8 mouse cellular contexts compared by ENCODE assay signal in the genomic region with DNA sequence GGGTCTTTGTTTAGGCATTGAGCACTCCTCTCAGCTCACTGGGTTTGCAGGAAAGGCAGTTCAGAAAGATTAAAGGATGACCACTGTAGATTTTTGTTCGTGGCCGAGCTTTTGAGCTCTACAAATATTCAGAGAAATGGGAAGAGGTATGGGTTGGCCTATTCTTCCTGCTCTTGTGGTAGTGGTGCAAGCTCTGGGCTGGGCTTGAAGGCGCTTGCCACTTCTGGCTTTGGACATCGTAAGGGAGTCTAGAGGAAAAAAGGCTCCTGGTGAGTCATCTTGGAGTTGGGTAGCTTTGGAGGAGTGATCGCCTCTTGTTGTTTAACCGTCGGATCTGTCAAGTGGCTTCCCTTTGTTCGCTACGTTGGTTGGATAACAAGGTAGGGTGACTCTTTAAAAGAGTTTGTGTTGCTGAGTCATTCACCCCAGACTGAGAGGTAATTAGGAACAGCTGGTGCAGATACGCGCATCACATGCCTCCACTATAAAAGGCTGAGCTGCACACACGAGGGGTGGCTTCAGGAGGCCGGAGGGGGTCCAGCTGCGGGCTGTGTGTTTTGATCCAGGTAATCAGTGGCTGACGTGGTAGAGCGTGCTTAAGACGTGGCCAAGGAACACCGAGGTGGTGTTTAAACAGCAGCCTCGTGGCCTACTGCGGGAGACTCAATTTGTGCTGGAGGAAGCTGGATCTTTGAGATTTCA. TPM values are rescaled to one million over a fixed set of nuclear protein-coding genes. Genes with fewer than 3 reads are reported as not detected.
DNase-seq lines count a peak whose midpoint lies in the region; ATAC-seq and TF ChIP-seq lines count a peak whose summit lies in the region.

No protein-coding gene starts in this region.

- no peaks in the 10 kb centered on the region for H3K36me3 ChIP-seq in forebrain, embryonic 14.5 days (ENCODE audit: control insufficient read depth, insufficient read depth, low read length)
- H3K36me3 ChIP-seq in hindbrain, embryonic 11.5 days (ENCODE audit: control insufficient read depth, insufficient read depth, low read length): no peaks in the 10 kb centered on the region
- no peaks in the 10 kb centered on the region for H3K36me3 ChIP-seq in limb, embryonic 11.5 days (ENCODE audit: control insufficient read depth, insufficient read depth, low read length)
- no peaks in the 10 kb centered on the region for H3K36me3 ChIP-seq in midbrain, embryonic 11.5 days (ENCODE audit: control insufficient read depth, insufficient read depth, low read length)
- no peaks in the 10 kb centered on the region for H3K36me3 ChIP-seq in spleen, adult 2 months (ENCODE audit: control insufficient read depth, insufficient read depth, low read length)

- H3K4me1 ChIP-seq in forebrain, embryonic 14.5 days (ENCODE audit: control insufficient read depth, insufficient read depth, low read length): peaks cover 16% of the 10 kb centered on the region; the same call in 1 of the 2 replicates
- H3K4me1 ChIP-seq in hindbrain, embryonic 11.5 days (replicated peaks; ENCODE audit: control insufficient read depth, insufficient read depth, low read length): no peaks in the 10 kb centered on the region
- H3K4me1 ChIP-seq in limb, embryonic 11.5 days (ENCODE audit: control insufficient read depth, insufficient read depth, low read length): no peaks in the 10 kb centered on the region
- H3K4me1 ChIP-seq in midbrain, embryonic 11.5 days (ENCODE audit: control insufficient read depth, insufficient read depth, low read length): peaks cover 9% of the 10 kb centered on the region
- H3K4me1 ChIP-seq in spleen, adult 2 months (ENCODE audit: control insufficient read depth, insufficient read depth, insufficient read length): peaks cover 3% of the 10 kb centered on the region

- H3K4me3 ChIP-seq in forebrain, embryonic 14.5 days (ENCODE audit: low read depth, low read length): peak overlapping the region; percentile 87
- H3K4me3 ChIP-seq in hindbrain, embryonic 11.5 days (ENCODE audit: low read depth, low read length): peak overlapping the region; percentile 82
- peak overlapping the region; percentile 75 for H3K4me3 ChIP-seq in limb, embryonic 11.5 days (ENCODE audit: low read depth, low read length)
- peak overlapping the region; percentile 85 for H3K4me3 ChIP-seq in midbrain, embryonic 11.5 days (ENCODE audit: low read depth, low read length)
- peak overlapping the region; percentile 80 for H3K4me3 ChIP-seq in spleen, adult 2 months (ENCODE audit: extremely low read depth, insufficient read depth, insufficient read length)

- no peaks in the 10 kb centered on the region for H3K9me3 ChIP-seq in forebrain, embryonic 14.5 days (replicated peaks; ENCODE audit: control insufficient read depth, low read length)
- no peaks in the 10 kb centered on the region for H3K9me3 ChIP-seq in hindbrain, embryonic 11.5 days (ENCODE audit: control insufficient read depth, low read length)
- H3K9me3 ChIP-seq in limb, embryonic 11.5 days (ENCODE audit: control insufficient read depth, low read length): no peaks in the 10 kb centered on the region
- no peaks in the 10 kb centered on the region for H3K9me3 ChIP-seq in midbrain, embryonic 11.5 days (ENCODE audit: control insufficient read depth, low read length)

- no peak for TF ChIP-seq CTCF in spleen, adult 2 months (IDR thresholded peaks at IDR 0.05; ENCODE audit: extremely low read depth, insufficient read depth, insufficient read length, insufficient replicate concordance)

- peak; percentile 9; the same call in 1 of the 2 replicates for ATAC-seq in forebrain, embryonic 14.5 days
- ATAC-seq in hindbrain, embryonic 11.5 days (ENCODE audit: low FRiP score): peak; percentile 37; the same call in 1 of the 2 replicates
- ATAC-seq in limb, embryonic 11.5 days (ENCODE audit: insufficient number of reproducible peaks, low FRiP score, low TSS enrichment, low read depth): peak; percentile 31
- ATAC-seq in midbrain, embryonic 11.5 days (ENCODE audit: low FRiP score): peak; percentile 7

- no peaks in the 10 kb centered on the region for H3K27me3 ChIP-seq in forebrain, embryonic 14.5 days (replicated peaks; ENCODE audit: control insufficient read depth, insufficient read depth, low read length)
- no peaks in the 10 kb centered on the region for H3K27me3 ChIP-seq in hindbrain, embryonic 11.5 days (ENCODE audit: control insufficient read depth, insufficient read depth, low read length)
- no peaks in the 10 kb centered on the region for H3K27me3 ChIP-seq in limb, embryonic 11.5 days (ENCODE audit: control insufficient read depth, insufficient read depth, low read length)
- H3K27me3 ChIP-seq in midbrain, embryonic 11.5 days (ENCODE audit: control insufficient read depth, insufficient read depth, low read length): no peaks in the 10 kb centered on the region
- H3K27me3 ChIP-seq in spleen, adult 2 months (ENCODE audit: control insufficient read depth, insufficient read depth, low read length): no peaks in the 10 kb centered on the region

- peak; percentile 22 for DNase-seq in layer of hippocampus, adult 11-12 months (ENCODE audit: low spot score)
- DNase-seq in layer of hippocampus, adult 8-10 months (ENCODE audit: low spot score in 2 of 2): no peak
- peak; percentile 70 for DNase-seq in brain, adult 2 months (ENCODE audit: low read depth, low spot score)
- peak; percentile 76 for DNase-seq in forebrain, embryonic 14.5 days (ENCODE audit: low spot score)
- peak; percentile 74 for DNase-seq in hindbrain, embryonic 11.5 days (ENCODE audit: low spot score)
- DNase-seq in limb, embryonic 11.5 days (ENCODE audit: low spot score): peak; percentile 79
- peak; percentile 95 for DNase-seq in midbrain, embryonic 11.5 days (ENCODE audit: low spot score, missing footprints)
- DNase-seq in spleen, adult 2 months (ENCODE audit: low read depth in 1 of 2, low spot score in 2 of 2): no peak

- under 1% methylated on average over 20 of the region's 20 CpGs for WGBS in forebrain, embryonic 14.5 days
- under 1% methylated on average over 20 of the region's 20 CpGs for WGBS in hindbrain, embryonic 11.5 days
- WGBS in limb, embryonic 11.5 days: under 1% methylated on average over 20 of the region's 20 CpGs
- WGBS in midbrain, embryonic 11.5 days: under 1% methylated on average over 20 of the region's 20 CpGs
- 4% methylated on average over 20 of the region's 20 CpGs for WGBS in spleen, adult 2 months

- H3K27ac ChIP-seq in forebrain, embryonic 14.5 days (ENCODE audit: low read depth, low read length): peak overlapping the region; percentile 93
- H3K27ac ChIP-seq in hindbrain, embryonic 11.5 days (ENCODE audit: low read depth, low read length): peak overlapping the region; percentile 94
- H3K27ac ChIP-seq in limb, embryonic 11.5 days (replicated peaks; ENCODE audit: low read depth, low read length): 0 out of 2 replicates have a peak overlapping the region, but pooled peaks have one; percentile 62
- peak overlapping the region; percentile 88 for H3K27ac ChIP-seq in midbrain, embryonic 11.5 days (ENCODE audit: low read depth, low read length)
- peak overlapping the region; percentile 80 for H3K27ac ChIP-seq in spleen, adult 2 months (ENCODE audit: insufficient read depth, low read length)

- H3K4me2 ChIP-seq in forebrain, embryonic 14.5 days (ENCODE audit: low read length): peak overlapping the region; percentile 80
- H3K4me2 ChIP-seq in hindbrain, embryonic 11.5 days (replicated peaks; ENCODE audit: low read depth, low read length): peak overlapping the region; percentile 72
- H3K4me2 ChIP-seq in limb, embryonic 11.5 days (ENCODE audit: low read depth, severe bottlenecking): peak overlapping the region; percentile 77
- H3K4me2 ChIP-seq in midbrain, embryonic 11.5 days: peak overlapping the region; percentile 76

- H3K9ac ChIP-seq in forebrain, embryonic 14.5 days (ENCODE audit: low read length): peak overlapping the region; percentile 95
- H3K9ac ChIP-seq in hindbrain, embryonic 11.5 days (ENCODE audit: low read depth, low read length): peak overlapping the region; percentile 94
- H3K9ac ChIP-seq in limb, embryonic 11.5 days (ENCODE audit: low read length): peak overlapping the region; percentile 94
- H3K9ac ChIP-seq in midbrain, embryonic 11.5 days (ENCODE audit: low read length): peak overlapping the region; percentile 95

- TF ChIP-seq POLR2A in spleen, adult 2 months (IDR thresholded peaks at IDR 0.05; ENCODE audit: low read depth, low read length): no peak

RNA-seq across cellular contexts. Expression of gene Bach1, which starts 1.1 kb away (rescaled TPM):
- total RNA-seq in layer of hippocampus, adult 8-10 months (2022): 10 to 100 TPM; 12.9 to 18.0 (median 14.2) TPM
- 17.2 and 25.0 TPM in 2 replicates for polyA plus RNA-seq in forebrain, embryonic 14.5 days (2014; fragmentation: Nextera tagmentation; extraction: Ambion mirVana)
- polyA plus RNA-seq in hindbrain, embryonic 11.5 days (2014; fragmentation: Nextera tagmentation; extraction: Ambion mirVana): 24.8 and 30.2 TPM in 2 replicates
- polyA plus RNA-seq in limb, embryonic 11.5 days (2014; fragmentation: Nextera tagmentation; extraction: Ambion mirVana): 15.9 and 18.4 TPM in 2 replicates
- polyA plus RNA-seq in midbrain, embryonic 11.5 days (2014; fragmentation: Nextera tagmentation; extraction: Ambion mirVana): 19.2 and 19.3 TPM in 2 replicates
- 7.6 and 8.8 TPM in 2 replicates for polyA plus RNA-seq in spleen, adult 2 months (2012; rRNA removed)

Comparison
In these comparisons a context has a peak if more than half of its experiments do, and no peak if none do; other contexts are left out.
1. DNase-seq: peak in layer of hippocampus, adult 11-12 months (single experiment), brain, adult 2 months (single experiment), forebrain, embryonic 14.5 days (single experiment), hindbrain, embryonic 11.5 days (single experiment), limb, embryonic 11.5 days (single experiment) and midbrain, embryonic 11.5 days (single experiment); none in layer of hippocampus, adult 8-10 months (0 of 2) and spleen, adult 2 months (0 of 2).
2. Peak in every context shown above with its lines, with median percentiles within 50 percentile points of each other: ATAC-seq, H3K27ac ChIP-seq, H3K4me2 ChIP-seq, H3K4me3 ChIP-seq and H3K9ac ChIP-seq.